Mouse (Mus musculus): ENCODE data around the gene Aebp1. TPM values are rescaled to one million over a fixed set of nuclear protein-coding genes. Genes with fewer than 3 reads are reported as not detected.

Aebp1 gene
- polyA plus RNA-seq, 1 experiment from 2014 or later: 15.0 TPM

DNA sequence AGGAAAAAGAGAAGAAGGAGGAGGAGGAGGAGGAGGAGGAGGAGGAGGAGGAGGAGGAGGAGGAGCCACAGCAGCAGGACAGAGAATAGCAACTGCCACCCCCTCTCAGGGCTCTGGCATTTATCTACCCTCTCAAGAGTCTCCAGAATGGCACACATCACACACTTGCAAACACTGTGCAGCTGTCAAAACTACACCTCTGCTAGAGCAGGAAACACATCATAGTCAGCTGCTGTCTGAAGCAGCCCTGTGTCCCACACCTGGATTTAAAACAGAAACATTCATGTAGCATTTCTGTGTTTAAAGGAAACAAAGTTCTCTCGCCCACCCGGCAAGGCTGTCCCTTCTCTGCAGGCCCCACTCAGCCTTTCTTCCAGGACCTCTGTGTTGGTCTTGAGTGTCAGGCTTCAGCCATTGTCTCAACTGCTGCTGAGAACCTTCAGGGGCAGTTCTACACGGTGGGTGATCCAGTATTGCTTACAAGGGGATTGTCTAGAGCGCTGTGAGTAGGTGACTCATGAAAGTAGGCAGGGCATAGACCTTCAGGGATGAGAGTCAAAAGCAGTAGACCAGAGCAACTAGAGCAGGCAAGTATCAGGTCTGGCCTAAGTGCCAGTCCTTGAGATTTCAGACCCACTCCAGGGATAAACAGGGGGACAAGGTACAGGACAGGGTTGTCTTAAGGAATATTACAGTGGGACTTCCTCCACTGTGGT lies 10.6 kb upstream of the Aebp1 start:
- TF ChIP-seq CTCF (IDR thresholded peaks at IDR 0.05; ENCODE audit: low read depth): no peak
- Histone ChIP-seq H3K27ac (ENCODE audit: low read depth, low read length) (no peak overlapping the region), H3K4me1 (replicated peaks; ENCODE audit: control insufficient read depth, insufficient read depth, low read length) (no peaks in the 10 kb centered on the region), H3K27me3 (replicated peaks; ENCODE audit: control insufficient read depth, insufficient read depth, low read length) (no peaks in the 10 kb centered on the region), H3K9ac (ENCODE audit: low read depth, low read length) (no peak overlapping the region), H3K9me3 (ENCODE audit: control insufficient read depth) (no peaks in the 10 kb centered on the region), H3K36me3 (ENCODE audit: control insufficient read depth, insufficient read depth) (no peaks in the 10 kb centered on the region), H3K4me3 (ENCODE audit: low read depth, low read length) (no peak overlapping the region), H3K4me2 (replicated peaks; ENCODE audit: low read depth) (no peak overlapping the region)
- ATAC-seq: no peak
- WGBS: 59% methylated on average over 4 of the region's 4 CpGs

DNA sequence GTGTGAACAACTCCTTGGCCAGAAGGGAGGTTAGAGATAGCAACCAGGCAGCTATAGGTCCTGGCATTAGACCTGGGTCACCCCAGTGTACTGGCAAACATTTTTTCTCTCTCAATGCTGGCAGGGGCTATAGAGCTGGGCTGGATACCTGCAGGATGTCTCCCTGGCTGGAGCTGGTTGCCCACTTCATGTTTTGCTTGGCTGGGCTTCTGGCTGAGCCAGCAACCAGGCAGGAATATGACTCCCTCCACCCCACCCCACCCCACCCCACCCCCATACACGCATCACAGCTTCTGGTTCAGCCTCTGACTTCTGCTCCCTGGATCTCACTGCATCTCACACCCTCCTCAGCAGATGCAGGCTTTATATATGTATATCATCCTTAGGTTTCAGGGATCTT lies 9.4 kb upstream of the Aebp1 start:
- Histone ChIP-seq H3K4me1 (replicated peaks; ENCODE audit: control insufficient read depth, insufficient read depth, low read length) (no peaks in the 10 kb centered on the region), H3K4me2 (replicated peaks; ENCODE audit: low read depth) (no peak overlapping the region), H3K9ac (ENCODE audit: low read depth, low read length) (no peak overlapping the region), H3K9me3 (ENCODE audit: control insufficient read depth) (no peaks in the 10 kb centered on the region), H3K27ac (ENCODE audit: low read depth, low read length) (no peak overlapping the region), H3K36me3 (ENCODE audit: control insufficient read depth, insufficient read depth) (no peaks in the 10 kb centered on the region), H3K27me3 (replicated peaks; ENCODE audit: control insufficient read depth, insufficient read depth, low read length) (no peaks in the 10 kb centered on the region), H3K4me3 (ENCODE audit: low read depth, low read length) (no peak overlapping the region)
- no peak for TF ChIP-seq CTCF (IDR thresholded peaks at IDR 0.05; ENCODE audit: low read depth)
- WGBS: 37% methylated on average over 1 of the region's 1 CpGs
- no peak for ATAC-seq

DNA sequence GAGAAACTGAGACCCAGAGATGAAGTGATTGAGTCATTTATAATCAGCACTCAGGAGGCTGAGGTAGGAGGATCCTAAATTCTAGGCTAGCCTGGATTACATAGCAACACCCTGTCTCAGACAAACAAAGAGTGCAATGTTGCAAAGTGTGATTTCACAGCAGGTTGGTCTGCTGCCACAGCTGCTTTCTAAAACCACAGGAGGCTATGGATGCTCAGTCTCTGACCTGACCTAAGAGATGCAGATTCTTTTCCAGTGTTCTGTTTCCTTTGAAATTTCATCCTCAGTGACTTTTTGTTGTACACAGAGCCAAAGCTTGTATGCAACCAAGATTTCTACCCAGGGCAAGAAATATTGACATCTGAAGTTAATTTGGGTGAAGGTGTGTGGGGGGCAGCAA lies 6.3 kb upstream of the Aebp1 start:
- TF ChIP-seq CTCF (IDR thresholded peaks at IDR 0.05; ENCODE audit: low read depth): no peak
- H3K4me2 ChIP-seq (replicated peaks; ENCODE audit: low read depth): no peak overlapping the region
- no peaks in the 10 kb centered on the region for H3K27me3 ChIP-seq (replicated peaks; ENCODE audit: control insufficient read depth, insufficient read depth, low read length)
- no peak overlapping the region for H3K27ac ChIP-seq (ENCODE audit: low read depth, low read length)
- H3K4me3 ChIP-seq (ENCODE audit: low read depth, low read length): no peak overlapping the region
- H3K9ac ChIP-seq (ENCODE audit: low read depth, low read length): peak overlapping the region; percentile 11; the same call in 1 of the 2 replicates
- no peak for ATAC-seq
- no peaks in the 10 kb centered on the region for H3K9me3 ChIP-seq (ENCODE audit: control insufficient read depth)
- H3K36me3 ChIP-seq (ENCODE audit: control insufficient read depth, insufficient read depth): no peaks in the 10 kb centered on the region
- no peaks in the 10 kb centered on the region for H3K4me1 ChIP-seq (replicated peaks; ENCODE audit: control insufficient read depth, insufficient read depth, low read length)

DNA sequence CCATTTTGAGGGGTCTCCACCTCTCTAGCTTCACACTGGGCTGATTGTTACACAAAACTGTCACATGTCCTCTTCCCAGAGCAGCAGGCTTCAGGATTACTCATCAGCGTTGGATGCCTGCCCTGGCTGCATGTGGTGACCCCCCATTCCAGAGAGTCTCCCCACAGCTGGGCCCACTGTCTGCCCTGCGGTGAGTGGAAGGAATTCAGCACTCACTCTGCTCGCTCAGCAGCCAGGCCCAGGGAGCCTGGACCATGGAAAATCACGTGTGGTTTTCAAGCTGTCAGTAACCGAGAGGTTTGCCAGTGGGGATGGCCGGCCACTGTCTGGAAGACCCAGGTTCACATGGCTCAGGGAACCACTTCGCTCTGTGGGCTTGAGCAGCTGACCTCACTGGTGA lies 5.8 kb upstream of the Aebp1 start:
- no peak for ATAC-seq
- WGBS: 48% methylated on average over 7 of the region's 7 CpGs
- no peak overlapping the region for H3K4me3 ChIP-seq (ENCODE audit: low read depth, low read length)
- H3K4me2 ChIP-seq (replicated peaks; ENCODE audit: low read depth): no peak overlapping the region
- H3K27me3 ChIP-seq (replicated peaks; ENCODE audit: control insufficient read depth, insufficient read depth, low read length): no peaks in the 10 kb centered on the region
- H3K27ac ChIP-seq (ENCODE audit: low read depth, low read length): no peak overlapping the region
- no peaks in the 10 kb centered on the region for H3K36me3 ChIP-seq (ENCODE audit: control insufficient read depth, insufficient read depth)
- TF ChIP-seq CTCF (IDR thresholded peaks at IDR 0.05; ENCODE audit: low read depth): no peak
- H3K9me3 ChIP-seq (ENCODE audit: control insufficient read depth): no peaks in the 10 kb centered on the region
- H3K9ac ChIP-seq (ENCODE audit: low read depth, low read length): peak overlapping the region; percentile 11; the same call in 1 of the 2 replicates
- no peaks in the 10 kb centered on the region for H3K4me1 ChIP-seq (replicated peaks; ENCODE audit: control insufficient read depth, insufficient read depth, low read length)

DNA sequence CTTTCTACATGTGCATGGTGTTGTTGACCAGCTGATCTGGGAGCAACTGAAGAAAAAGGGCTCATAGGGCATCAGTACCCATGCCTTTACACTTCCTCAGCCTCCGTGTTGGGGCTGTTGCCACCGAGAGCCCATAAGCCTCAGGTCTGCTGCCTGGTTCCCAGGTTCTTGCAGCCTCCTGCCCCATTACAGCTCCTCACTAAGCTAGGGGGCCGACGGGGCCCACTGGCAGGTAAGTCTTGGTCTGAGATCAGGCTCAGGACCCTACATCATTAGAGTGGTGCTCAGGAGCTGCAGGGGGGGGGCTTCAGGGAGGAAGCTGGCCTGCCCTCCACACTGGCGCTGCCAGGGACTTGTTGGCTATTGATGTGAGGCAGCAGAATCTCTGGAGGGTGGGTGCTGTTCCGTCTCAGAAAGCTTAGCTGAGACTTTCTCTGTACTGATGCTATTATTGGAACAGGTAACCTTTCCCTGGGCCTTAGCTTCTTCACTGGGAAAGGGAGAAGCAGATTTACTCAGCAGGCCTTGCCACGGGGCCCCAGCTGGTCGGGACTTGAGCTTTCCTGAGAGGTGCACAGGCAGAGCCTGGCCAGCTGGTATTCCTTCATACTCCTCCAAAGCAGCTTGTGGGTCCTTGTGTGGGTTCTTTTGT lies 5.1 kb upstream of the Aebp1 start:
- H3K27me3 ChIP-seq (replicated peaks; ENCODE audit: control insufficient read depth, insufficient read depth, low read length): 0 out of 2 replicates have a peak, but pooled peaks cover under 1% of the 10 kb centered on the region
- ATAC-seq: no peak
- no peak overlapping the region for H3K27ac ChIP-seq (ENCODE audit: low read depth, low read length)
- no peaks in the 10 kb centered on the region for H3K9me3 ChIP-seq (ENCODE audit: control insufficient read depth)
- no peaks in the 10 kb centered on the region for H3K4me1 ChIP-seq (replicated peaks; ENCODE audit: control insufficient read depth, insufficient read depth, low read length)
- no peak overlapping the region for H3K4me2 ChIP-seq (replicated peaks; ENCODE audit: low read depth)
- H3K36me3 ChIP-seq (ENCODE audit: control insufficient read depth, insufficient read depth): no peaks in the 10 kb centered on the region
- WGBS: 80% methylated on average over 8 of the region's 8 CpGs
- H3K9ac ChIP-seq (ENCODE audit: low read depth, low read length): no peak overlapping the region
- no peak overlapping the region for H3K4me3 ChIP-seq (ENCODE audit: low read depth, low read length)
- no peak for TF ChIP-seq CTCF (IDR thresholded peaks at IDR 0.05; ENCODE audit: low read depth)

DNA sequence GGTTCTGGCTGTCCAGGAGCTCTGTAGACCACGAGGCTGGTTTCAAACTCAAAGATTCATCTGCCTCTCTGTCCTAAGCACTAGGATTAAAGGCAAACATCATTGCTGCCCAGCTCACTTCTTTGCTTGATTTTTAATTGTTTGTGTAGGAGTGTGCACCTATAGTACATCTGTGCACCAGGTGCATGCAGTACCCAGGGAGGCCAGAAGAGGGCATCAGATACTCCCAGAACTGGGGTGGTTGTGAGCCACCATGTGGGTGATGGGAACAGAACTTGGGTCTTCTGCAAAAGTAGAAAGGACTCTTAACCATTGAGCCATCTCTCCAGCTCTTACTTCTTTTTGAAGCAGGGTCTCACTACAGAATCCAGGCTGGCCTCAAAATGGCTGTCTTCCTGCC lies 3.0 kb upstream of the Aebp1 start:
- no peaks in the 10 kb centered on the region for H3K9me3 ChIP-seq (ENCODE audit: control insufficient read depth)
- no peak overlapping the region for H3K4me3 ChIP-seq (ENCODE audit: low read depth, low read length)
- no peak overlapping the region for H3K27ac ChIP-seq (ENCODE audit: low read depth, low read length)
- no peaks in the 10 kb centered on the region for H3K36me3 ChIP-seq (ENCODE audit: control insufficient read depth, insufficient read depth)
- H3K27me3 ChIP-seq (replicated peaks; ENCODE audit: control insufficient read depth, insufficient read depth, low read length): peaks cover 14% of the 10 kb centered on the region; the same call in 1 of the 2 replicates
- no peak for ATAC-seq
- no peak overlapping the region for H3K4me2 ChIP-seq (replicated peaks; ENCODE audit: low read depth)
- peak; percentile 50 for TF ChIP-seq CTCF (IDR thresholded peaks at IDR 0.05; ENCODE audit: low read depth)
- 76% methylated on average over 1 of the region's 1 CpGs for whole genome bisulfite sequencing
- H3K9ac ChIP-seq (ENCODE audit: low read depth, low read length): no peak overlapping the region
- H3K4me1 ChIP-seq (replicated peaks; ENCODE audit: control insufficient read depth, insufficient read depth, low read length): no peaks in the 10 kb centered on the region
